Mouse (Mus musculus): ENCODE measurements around the gene Syne1.

Gene Syne1

DNA sequence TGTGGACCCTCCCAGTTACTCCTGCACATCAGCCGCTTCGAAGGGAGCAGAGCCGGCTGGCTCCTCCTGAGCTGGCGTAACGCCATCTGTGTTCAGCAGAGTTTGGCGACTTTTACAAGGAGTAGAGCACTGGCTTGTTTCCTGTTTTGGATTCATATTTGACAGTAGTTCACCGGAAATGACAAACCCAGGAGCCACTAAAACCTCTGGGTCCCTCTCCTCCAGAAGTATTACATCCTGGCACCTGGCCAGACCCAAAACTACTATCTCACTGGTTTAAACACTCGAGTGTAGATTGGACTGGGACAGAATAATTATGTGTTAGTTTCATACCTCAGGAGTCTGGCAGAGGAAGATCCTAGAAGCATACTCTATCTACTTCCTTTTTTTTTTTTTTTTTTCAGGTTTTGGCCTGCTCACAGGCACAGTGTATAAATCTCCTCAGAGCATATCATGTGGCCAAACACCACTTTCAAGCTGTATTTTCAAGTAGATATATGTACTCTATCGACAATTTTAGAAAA is 471.3 kb downstream of the Syne1 start:
- DNase-seq (ENCODE audit: extremely low read depth, insufficient read length, low spot score), result no peak

- no peak for DNase-seq (ENCODE audit: extremely low read depth, insufficient read length, low spot score)
These were observed 475.6 kb downstream of the Syne1 start for GRCm38 (mm10) chr10:5075724-5076123.

DNA sequence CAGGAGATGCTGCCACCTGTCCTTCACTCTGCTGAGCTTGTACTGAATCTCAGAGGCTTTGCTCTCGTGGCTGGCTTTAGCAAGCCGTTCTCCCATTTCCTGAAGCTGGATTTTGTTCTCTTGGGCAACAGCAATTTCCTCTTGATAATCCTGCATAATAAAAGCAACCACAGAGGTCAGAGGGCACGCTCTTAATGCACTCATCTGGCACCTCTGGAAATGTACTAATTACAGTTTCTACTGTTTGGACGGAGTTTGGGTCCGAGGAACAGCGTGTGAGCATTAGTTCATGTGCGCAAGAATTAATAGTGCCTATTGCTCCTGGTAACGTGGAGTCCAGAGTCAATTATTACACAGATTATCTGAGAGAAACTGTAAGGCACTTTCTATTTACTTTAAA is 479.2 kb downstream of the Syne1 start:
- no peak for DNase-seq (ENCODE audit: extremely low read depth, insufficient read length, low spot score)

GRCm38 (mm10) chr10:5070941-5071231 is 480.4 kb downstream of the Syne1 start:
- DNase-seq (ENCODE audit: extremely low read depth, insufficient read length, low spot score), result no peak

- DNase-seq (ENCODE audit: extremely low read depth, insufficient read length, low spot score), result no peak
These were observed 480.9 kb downstream of the Syne1 start for GRCm38 (mm10) chr10:5070168-5070940.

GRCm38 (mm10) chr10:5068676-5069265 is 482.5 kb downstream of the Syne1 start, which contains the start of gene Gm10097:
TSS of gene Gm10097 (plus strand) at chr10:5069192.
- no peak for DNase-seq (ENCODE audit: extremely low read depth, insufficient read length, low spot score)

- no peak for DNase-seq (ENCODE audit: extremely low read depth, insufficient read length, low spot score)
These were observed 484.2 kb downstream of the Syne1 start for GRCm38 (mm10) chr10:5067113-5067512.

DNA sequence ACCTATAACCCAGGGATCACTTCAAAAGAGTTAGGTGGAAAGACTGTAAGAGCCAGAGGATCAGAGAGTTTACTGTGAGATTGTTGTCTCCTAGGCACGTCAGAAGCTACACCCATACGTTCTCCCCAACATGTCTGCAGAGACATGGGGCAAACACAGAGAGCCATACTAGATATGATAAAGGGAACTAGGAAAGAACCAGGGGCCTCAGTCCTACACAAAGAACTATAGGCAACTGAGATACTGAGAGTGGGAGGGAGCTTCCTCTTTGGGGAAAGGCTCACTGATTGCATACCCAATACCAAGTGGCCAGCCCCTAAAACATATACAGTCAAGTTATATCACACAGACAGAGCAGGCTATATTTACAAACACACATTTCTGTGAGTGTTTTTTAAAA is 491.3 kb downstream of the Syne1 start:
- no peak for DNase-seq (ENCODE audit: extremely low read depth, insufficient read length, low spot score)

DNA sequence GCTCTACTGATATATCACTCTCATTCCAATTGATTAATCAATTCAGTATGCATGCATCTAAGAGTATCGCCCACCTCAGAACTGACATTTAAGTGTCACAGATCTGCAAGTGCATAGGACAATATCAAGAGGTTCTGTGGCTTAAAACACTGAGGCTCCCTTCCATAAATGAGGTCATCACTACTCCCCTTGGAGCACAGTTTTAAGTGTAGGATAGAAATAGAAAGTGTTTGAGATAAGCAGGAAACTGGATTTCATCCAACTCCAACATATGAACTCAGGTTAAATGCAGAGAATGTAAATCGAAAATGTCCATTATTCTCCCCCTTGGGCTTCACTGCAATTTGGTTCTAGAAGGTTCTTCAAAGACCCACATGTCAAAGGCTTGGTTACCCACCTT is 492.4 kb downstream of the Syne1 start:
- no peak for DNase-seq (ENCODE audit: extremely low read depth, insufficient read length, low spot score)

- no peak for DNase-seq (ENCODE audit: extremely low read depth, insufficient read length, low spot score)
These were observed 493.6 kb downstream of the Syne1 start for GRCm38 (mm10) chr10:5057661-5058060.

DNA sequence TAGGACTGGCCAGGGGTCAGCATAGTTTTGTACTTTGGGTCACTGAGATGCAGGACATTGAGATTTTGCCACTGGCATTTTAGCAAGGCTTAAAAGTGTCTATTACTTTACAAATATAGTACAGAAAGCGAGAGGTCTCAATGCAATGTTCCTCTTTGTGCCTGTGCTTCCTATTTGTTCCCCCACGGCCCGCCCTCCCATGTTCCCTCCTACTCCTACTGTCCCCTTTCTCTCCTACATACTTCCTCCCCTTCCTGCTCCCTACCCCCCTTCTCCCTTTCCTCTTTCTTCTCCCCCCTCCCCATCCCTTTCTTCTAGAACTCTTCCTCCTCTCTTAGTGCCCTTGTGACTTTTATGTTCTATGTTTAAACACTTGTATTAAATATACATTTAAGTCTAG is 494.3 kb downstream of the Syne1 start:
- DNase-seq (ENCODE audit: extremely low read depth, insufficient read length, low spot score), result no peak

DNA sequence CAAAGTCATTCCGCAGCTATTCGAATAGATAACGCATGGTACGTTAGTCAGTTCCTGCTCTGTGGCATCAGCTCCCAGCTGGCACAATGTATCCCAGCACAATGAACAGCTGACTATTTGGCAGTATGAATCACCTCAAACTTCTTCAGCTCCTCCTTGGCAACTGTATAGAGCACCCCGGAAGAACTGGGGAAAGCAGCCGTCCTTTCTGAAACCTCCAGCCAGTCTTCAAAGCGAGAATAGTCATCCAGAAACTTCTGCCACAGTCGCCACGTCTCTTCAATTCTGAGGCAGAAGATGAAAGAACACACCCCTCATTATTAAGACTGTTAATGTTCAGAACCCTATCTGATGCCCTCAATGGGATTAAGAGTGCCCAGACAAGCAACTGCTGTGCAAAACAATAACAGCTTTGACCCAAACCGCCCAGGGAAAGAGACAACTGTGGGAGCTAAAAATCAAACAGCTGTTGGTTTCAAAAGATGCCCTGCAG is 495.0 kb downstream of the Syne1 start:
- DNase-seq (ENCODE audit: extremely low read depth, insufficient read length, low spot score), result no peak

- DNase-seq (ENCODE audit: extremely low read depth, insufficient read length, low spot score), result no peak
These were observed 505.6 kb downstream of the Syne1 start for GRCm38 (mm10) chr10:5045671-5046070.

DNA sequence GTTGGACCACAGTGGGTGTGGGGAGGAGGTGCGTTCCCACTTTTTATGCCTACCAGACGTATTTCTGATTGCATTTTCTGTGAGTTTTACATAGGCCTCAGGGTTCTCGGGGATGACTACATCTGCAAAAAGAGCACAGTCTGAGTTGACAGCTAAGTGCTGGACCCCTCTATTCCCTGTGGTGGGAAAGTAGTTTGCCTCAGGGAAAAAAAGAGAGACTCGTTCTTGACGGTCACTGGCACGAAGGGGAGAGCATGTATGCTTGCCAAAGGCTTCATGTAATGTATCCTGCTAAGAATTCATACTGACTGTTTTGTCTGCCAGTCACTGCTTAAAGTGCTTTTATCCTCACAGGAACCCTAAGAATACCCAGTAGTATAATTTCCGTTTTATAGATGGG is 506.1 kb downstream of the Syne1 start:
- DNase-seq (ENCODE audit: extremely low read depth, insufficient read length, low spot score), result no peak

DNA sequence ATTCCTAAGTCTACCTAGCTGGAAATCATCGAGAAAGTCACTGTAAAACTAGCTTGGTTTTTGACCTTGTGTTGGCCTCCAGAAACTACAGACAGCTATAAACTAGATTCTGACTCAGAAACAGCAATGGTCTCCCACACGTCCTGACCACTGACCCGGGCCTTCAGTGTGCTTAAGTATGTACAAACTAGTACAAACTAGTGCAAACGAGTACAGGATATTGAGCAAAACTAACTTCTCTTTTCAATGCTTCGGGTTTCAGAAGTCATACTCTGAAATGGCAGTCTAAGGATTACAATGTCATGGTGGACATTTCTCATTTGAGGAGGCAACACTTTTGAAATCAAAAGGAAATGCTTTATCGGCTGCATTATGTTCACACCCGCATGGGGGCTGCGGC is 506.8 kb downstream of the Syne1 start:
- DNase-seq (ENCODE audit: extremely low read depth, insufficient read length, low spot score), result no peak

GRCm38 (mm10) chr10:5041254-5041653 is 510.0 kb downstream of the Syne1 start:
- no peak for DNase-seq (ENCODE audit: extremely low read depth, insufficient read length, low spot score)

GRCm38 (mm10) chr10:5032192-5033048 is 518.9 kb downstream of the Syne1 start:
- DNase-seq (ENCODE audit: extremely low read depth, insufficient read length, low spot score), result no peak

DNA sequence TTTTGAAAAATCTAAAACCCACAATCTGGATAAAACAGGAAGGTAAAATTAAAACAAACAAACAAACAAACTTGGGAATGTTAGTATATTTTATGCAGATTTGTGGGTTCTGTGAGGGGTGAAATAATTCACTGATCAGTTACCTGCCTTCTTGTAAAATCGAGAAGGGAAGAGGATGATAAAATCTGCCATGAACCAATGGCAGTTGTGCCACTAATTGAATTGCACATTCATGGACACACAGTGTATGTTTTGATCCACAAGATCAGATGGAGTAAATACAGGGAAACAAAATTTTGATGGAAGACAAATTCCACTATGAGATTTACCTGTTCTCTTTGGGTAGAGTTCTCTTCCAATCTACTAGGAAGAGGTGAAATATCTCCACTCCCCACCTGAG is 521.4 kb downstream of the Syne1 start:
- no peak for DNase-seq (ENCODE audit: extremely low read depth, insufficient read length, low spot score)

- no peak for DNase-seq (ENCODE audit: extremely low read depth, insufficient read length, low spot score)
These were observed 522.1 kb downstream of the Syne1 start for GRCm38 (mm10) chr10:5029161-5029560.

DNA sequence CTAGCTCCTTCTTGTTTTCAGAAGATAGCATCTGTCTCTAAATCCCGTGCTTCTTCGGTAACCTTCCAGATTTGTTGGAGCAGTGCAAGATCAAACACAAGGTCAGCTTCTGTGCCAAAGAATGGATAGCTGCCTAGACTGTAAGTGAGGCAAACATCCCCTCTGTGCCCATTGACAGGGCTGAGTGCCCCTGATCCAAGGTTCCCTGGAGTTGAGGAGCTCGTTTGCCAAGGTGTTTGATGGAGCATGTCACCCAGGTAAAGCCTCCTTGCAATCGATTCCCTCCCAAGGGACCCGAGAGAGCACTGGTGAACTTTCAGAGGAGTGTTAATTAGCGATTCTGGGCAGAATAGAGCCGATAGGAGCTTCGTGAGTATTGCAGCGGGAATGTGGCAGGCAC is 523.0 kb downstream of the Syne1 start:
- DNase-seq (ENCODE audit: extremely low read depth, insufficient read length, low spot score), result no peak

DNA sequence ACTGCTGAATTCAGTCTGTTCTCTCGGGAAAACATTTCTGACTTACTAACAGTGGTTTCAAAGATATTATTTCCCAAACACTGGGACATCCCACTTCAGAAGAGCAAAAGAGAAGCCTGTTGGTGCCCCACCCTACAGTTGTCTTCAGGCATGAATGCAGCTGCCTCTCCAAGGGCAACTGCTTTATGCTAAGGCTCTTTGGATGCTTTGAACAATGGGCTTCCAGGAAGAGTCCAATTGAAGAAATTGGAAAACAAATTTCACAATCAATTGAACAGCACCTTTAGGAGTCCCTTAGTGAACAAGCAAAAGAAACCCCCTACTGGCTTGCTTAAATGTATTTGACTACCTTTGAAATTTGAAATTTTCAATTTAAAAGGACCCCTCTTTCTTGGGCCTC is 524.1 kb downstream of the Syne1 start:
- no peak for DNase-seq (ENCODE audit: extremely low read depth, insufficient read length, low spot score)
